Mouse (Mus musculus): ENCODE results near the gene N4bp2.
"Not testable (repeated sequence)": the region's sequence is repeated elsewhere in the genome, so short reads cannot be mapped to it uniquely, and the experiment has no call there.

The N4bp2 gene

GRCm38 (mm10) chr5:65763088-65763915 lies at the start of gene N4bp2:
Gene N4bp2, plus strand, starts transcription at chr5:65763521.
- peak; percentile 77 for DNase-seq (ENCODE audit: extremely low read depth, insufficient read length, low spot score)

DNA sequence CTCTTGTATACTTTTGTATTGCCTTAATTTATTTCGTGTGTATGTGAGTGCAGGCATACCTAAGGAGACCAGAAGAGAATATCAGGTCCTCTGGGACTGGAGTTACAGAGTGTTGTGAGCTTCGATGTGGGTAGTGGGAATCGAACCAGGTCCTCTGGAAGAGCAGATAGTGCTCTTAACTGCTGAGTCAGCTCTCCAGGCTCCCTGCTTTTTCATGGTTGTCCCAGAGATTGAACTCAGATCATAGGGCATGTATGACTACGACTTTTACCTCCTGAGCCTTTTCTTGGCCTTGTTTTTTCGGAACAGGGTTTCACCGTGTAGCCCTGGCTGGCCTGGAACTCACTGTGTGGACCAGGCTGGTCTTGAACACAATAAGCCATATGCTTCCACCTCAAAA lies 48.2 kb upstream of the N4bp2 start:
- no peak for DNase-seq (ENCODE audit: extremely low read depth, insufficient read length, low spot score)

DNA sequence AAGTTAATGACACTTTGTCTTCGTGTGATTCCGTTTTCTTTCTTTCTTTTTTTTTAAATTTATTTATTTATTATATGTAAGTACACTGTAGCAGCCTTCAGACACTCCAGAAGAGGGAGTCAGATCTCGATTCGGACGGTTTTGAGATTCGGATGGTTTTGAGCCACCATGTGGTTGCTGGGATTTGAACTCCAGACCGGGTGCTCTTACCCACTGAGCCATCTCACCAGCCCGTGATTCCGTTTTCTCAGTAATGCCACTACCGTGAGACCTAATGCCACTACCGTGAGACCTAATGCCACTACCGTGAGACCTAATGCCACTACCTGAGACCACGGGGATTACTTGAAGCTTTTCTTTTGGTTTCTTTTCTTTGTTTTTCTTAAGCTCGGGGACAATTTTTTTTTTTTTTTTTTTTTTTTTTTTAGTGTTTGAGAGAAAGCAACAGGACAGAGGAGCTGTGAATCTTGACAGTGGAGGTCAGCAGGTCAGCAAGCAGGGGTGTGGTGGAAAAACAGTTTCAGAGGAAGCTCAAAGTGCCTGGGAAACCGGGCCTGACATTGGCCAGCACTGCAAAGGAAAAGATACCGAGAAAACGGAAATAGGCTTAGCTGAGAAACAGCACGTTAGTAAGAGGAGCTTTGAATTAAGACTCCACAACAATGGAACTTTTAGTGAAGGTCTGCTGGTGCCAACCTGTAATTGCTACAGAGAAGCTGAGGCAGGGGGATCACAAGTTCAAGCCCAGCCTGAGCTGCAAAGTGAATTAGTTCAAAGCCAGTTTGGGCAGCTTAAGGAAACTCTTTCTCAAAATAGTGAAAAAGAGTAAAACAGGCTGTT lies 46.0 kb upstream of the N4bp2 start:
- no peak for DNase-seq (ENCODE audit: extremely low read depth, insufficient read length, low spot score)

DNA sequence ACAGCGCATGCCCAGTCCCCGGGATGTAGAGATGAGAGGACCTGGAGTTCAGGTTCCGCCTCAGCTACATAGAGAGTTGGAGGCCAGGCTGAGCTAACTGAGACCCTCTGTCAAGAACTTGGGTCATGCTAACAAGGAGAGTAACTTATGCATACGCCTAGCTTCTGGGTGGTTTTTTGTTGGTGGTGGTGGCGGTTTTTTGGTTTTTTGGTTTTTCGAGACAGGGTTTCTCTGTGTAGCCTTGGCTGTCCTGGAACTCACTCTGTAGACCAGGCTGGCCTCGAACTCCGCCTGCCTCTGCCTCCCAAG lies 45.5 kb upstream of the N4bp2 start:
- DNase-seq (ENCODE audit: extremely low read depth, insufficient read length, low spot score), result not testable (repeated sequence)

DNA sequence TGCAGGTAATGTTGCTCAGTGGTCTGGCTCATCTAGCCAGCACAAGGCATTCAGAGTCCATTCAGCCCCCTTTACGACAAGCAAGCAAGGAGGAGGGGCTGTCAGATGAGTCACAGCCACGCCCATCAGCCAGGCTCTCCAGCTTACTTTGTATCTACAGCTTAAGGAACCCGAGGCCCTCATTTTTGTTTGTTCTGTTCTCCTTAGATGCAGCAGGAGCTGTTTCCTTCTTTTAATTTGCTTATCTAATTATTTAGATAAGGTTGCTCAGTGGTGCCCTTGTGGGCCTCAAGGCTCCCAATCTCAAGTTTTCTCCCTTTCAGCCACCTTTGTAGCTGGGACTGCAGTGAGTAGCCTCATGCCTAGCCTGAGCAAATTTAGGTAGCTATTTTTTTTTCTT lies 45.0 kb upstream of the N4bp2 start:
- DNase-seq (ENCODE audit: extremely low read depth, insufficient read length, low spot score), result peak; percentile 27

GRCm38 (mm10) chr5:65724311-65725054 lies 38.8 kb upstream of the N4bp2 start:
- peak; percentile 66 for DNase-seq (ENCODE audit: extremely low read depth, insufficient read length, low spot score)

GRCm38 (mm10) chr5:65731173-65732007 lies 31.9 kb upstream of the N4bp2 start:
- no peak for DNase-seq (ENCODE audit: extremely low read depth, insufficient read length, low spot score)

GRCm38 (mm10) chr5:65735601-65736000 lies 27.7 kb upstream of the N4bp2 start:
- DNase-seq (ENCODE audit: extremely low read depth, insufficient read length, low spot score), result no peak

DNA sequence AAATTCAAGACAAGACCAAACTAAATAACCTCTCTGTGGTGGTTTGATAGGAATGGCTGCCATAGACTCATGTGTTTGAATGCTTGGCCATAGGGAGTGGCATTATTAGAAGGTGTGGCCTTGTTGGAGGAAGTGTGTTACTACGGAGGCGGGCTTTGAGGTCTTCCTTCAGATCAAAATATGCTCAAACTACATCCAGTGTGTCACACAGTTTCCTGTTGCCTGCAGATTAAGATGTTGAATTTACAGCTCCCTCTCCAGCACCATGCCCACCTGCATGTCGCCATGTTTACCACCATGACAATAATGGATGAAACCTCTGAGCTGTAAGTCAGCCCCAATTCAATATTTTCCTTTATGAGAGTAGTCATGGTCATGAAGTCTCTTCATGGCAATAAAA lies 24.0 kb upstream of the N4bp2 start:
- DNase-seq (ENCODE audit: extremely low read depth, insufficient read length, low spot score), result no peak

DNA sequence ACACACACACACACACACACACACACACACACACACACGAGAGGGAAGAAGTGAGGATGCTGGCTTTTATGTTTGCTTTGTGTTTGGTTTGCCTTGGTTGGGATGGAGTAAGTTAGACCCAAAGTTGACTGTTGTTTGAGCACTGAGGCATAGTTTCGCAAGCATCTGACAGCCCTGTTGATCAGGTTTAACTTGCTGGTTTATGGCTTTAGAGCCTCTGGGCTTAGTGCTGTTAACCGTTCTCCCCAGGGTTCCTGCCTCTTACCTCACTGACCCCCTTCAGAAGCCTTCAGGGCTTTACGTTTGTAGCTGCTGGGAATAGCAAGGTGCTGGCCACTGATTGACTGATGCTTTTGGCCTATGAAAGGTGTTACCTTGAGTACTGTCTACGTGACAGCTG lies 16.4 kb upstream of the N4bp2 start:
- no peak for DNase-seq (ENCODE audit: extremely low read depth, insufficient read length, low spot score)

DNA sequence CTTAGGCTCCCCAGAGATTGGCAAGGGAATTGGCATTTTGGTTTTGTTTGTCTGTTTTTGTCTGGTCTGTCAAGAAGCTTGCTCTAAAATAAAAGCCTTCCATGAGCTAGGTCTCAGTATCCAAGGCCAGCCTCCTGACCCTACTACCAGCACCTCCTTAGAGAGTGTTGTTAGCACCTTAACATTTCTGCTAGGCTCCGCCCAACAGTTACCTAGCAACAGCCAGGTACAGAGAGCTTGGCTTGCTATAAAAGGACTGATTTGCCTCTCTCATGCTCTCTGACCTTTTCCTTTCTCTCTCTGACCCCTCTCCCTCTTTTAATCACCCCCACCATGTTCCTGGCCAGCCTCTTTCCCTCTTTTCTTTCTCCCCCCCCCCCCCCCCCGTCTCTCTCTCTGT lies 14.9 kb upstream of the N4bp2 start:
- DNase-seq (ENCODE audit: extremely low read depth, insufficient read length, low spot score), result no peak

GRCm38 (mm10) chr5:65748880-65749279 lies 14.4 kb upstream of the N4bp2 start:
- DNase-seq (ENCODE audit: extremely low read depth, insufficient read length, low spot score), result no peak

- DNase-seq (ENCODE audit: extremely low read depth, insufficient read length, low spot score), result no peak
These were observed 11.3 kb upstream of the N4bp2 start for GRCm38 (mm10) chr5:65752021-65752420.

- DNase-seq (ENCODE audit: extremely low read depth, insufficient read length, low spot score), result no peak
These were observed 7.5 kb upstream of the N4bp2 start for GRCm38 (mm10) chr5:65755859-65756258.

GRCm38 (mm10) chr5:65757110-65757509 lies 6.2 kb upstream of the N4bp2 start:
- DNase-seq (ENCODE audit: extremely low read depth, insufficient read length, low spot score), result no peak

- DNase-seq (ENCODE audit: extremely low read depth, insufficient read length, low spot score), result no peak
These were observed 3.3 kb upstream of the N4bp2 start for GRCm38 (mm10) chr5:65760041-65760440.

DNA sequence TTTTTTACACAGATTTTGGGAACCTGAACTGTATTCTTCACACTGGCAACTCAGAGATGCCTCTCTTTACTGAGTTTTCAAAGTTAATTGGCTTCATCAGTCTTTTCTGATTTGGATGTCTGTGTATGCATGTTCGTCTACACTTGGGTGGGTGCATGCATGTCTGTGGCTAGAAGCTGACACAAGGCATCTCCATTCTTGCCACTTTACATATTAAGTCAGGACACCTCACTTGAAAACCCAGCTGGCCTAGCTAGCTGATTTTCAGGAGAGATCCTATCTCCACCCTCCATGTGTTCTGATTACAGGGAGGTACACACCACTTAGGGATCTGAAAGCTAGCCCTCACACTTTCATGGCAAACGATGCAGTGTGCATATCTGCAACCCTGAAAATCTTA lies 2.7 kb upstream of the N4bp2 start:
- DNase-seq (ENCODE audit: extremely low read depth, insufficient read length, low spot score), result no peak

DNA sequence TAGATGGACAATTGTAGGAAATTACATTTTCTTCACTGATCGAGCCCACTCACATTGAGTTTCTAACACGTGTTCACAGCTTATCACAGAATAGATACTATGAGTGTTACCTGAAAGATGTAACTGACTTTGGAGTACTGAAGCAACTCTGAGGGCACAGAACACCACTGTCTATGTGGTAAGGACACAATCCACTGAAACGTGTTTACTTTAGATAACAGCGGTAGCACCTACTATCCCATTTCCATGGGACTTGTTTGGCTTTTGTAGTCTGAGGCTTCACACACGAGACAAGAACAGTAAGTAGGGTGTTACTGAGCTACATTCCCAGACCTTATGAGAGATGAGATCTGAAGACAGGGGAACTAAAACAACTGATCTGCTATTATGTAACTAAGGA lies 2.3 kb upstream of the N4bp2 start:
- no peak for DNase-seq (ENCODE audit: extremely low read depth, insufficient read length, low spot score)

- no peak for DNase-seq (ENCODE audit: extremely low read depth, insufficient read length, low spot score)
These were observed 1.4 kb upstream of the N4bp2 start for GRCm38 (mm10) chr5:65761921-65762320.

- DNase-seq (ENCODE audit: extremely low read depth, insufficient read length, low spot score), result no peak
These were observed 635 bp upstream of the N4bp2 start for GRCm38 (mm10) chr5:65762686-65763085.
